Mouse (Mus musculus) layer of hippocampus, adult 2 months (tissue): ENCODE measurements around the gene Cdkn1c. TPM values are rescaled to one million over a fixed set of nuclear protein-coding genes. Genes with fewer than 3 reads are reported as not detected.

ENCODE experiments used
- DNase-seq, 2 experiments: peaks; one replicate each; pipeline ENCODE4 v3.0.0; 2022; ENCODE audit warnings: low spot score in 2 of 2
- H3K27ac ChIP-seq: fragments of 200-600 bp; 2 replicates; pipeline ENCODE4 v1.8.1; 2022
- H3K4me3 ChIP-seq: fragments of 200-600 bp; 2 replicates; pipeline ENCODE4 v1.8.1; 2022; ENCODE audit warnings: mild to moderate bottlenecking
- CTCF ChIP-seq: fragments of 200-600 bp; conservative IDR thresholded peaks from 2 replicates; pipeline ENCODE4 v1.8.1; 2022; ENCODE audit warnings: antibody characterized with exemption, mild to moderate bottlenecking, moderate library complexity
- total RNA-seq, 2 experiments: library from RNA; stranded (reverse); gene quantifications; 2 replicates each; pipeline ENCODE4 v1.2.3; 2021

Gene Cdkn1c
- total RNA-seq, 2 experiments from 2014 or later = 2.5 to 6.7 TPM

- DNase-seq = no peak
- peak overlapping the region; percentile 41 for H3K4me3 ChIP-seq
- no peak overlapping the region for H3K27ac ChIP-seq
- no peak for TF ChIP-seq CTCF
Observed at GRCm38 (mm10) chr7:143464811-143465560, 4.1 kb upstream of the Cdkn1c start.

- no peak overlapping the region for H3K4me3 ChIP-seq
- peak; percentile 97 for TF ChIP-seq CTCF
- peak; percentile 59 to 74 for DNase-seq
- H3K27ac ChIP-seq = no peak overlapping the region
Observed at GRCm38 (mm10) chr7:143463865-143464415, 3.1 kb upstream of the Cdkn1c start.

GRCm38 (mm10) chr7:143462516-143462915 is 1.7 kb upstream of the Cdkn1c start:
- no peak for DNase-seq
- no peak for TF ChIP-seq CTCF
- Histone ChIP-seq H3K27ac (no peak overlapping the region), H3K4me3 (no peak overlapping the region)

- DNase-seq = no peak
- TF ChIP-seq CTCF = no peak
- Histone ChIP-seq H3K4me3 (no peak overlapping the region), H3K27ac (no peak overlapping the region)
Observed at GRCm38 (mm10) chr7:143461920-143462319, 1.1 kb upstream of the Cdkn1c start.

GRCm38 (mm10) chr7:143461294-143461870 is 532 bp upstream of the Cdkn1c start:
- H3K4me3 ChIP-seq = peak overlapping the region; percentile 54
- no peak for TF ChIP-seq CTCF
- H3K27ac ChIP-seq = 0 out of 2 replicates have a peak overlapping the region, but pooled peaks have one; percentile 37
- no peak for DNase-seq

- DNase-seq = no peak
- TF ChIP-seq CTCF = no peak
- peak overlapping the region; percentile 54 for H3K4me3 ChIP-seq
- H3K27ac ChIP-seq = no peak overlapping the region
Observed at GRCm38 (mm10) chr7:143460217-143460834, 524 bp downstream of the Cdkn1c start.

- Histone ChIP-seq H3K4me3 (peak overlapping the region; percentile 43), H3K27ac (no peak overlapping the region)
- no peak for TF ChIP-seq CTCF
- no peak for DNase-seq
Observed at GRCm38 (mm10) chr7:143459332-143460211, 1.3 kb downstream of the Cdkn1c start.

- H3K4me3 ChIP-seq = peak overlapping the region; percentile 43
- no peak for TF ChIP-seq CTCF
- H3K27ac ChIP-seq = no peak overlapping the region
- DNase-seq = no peak
Observed at GRCm38 (mm10) chr7:143458963-143459331, 1.9 kb downstream of the Cdkn1c start.

- no peak overlapping the region for H3K27ac ChIP-seq
- DNase-seq = no peak
- H3K4me3 ChIP-seq = no peak overlapping the region
- no peak for TF ChIP-seq CTCF
Observed at GRCm38 (mm10) chr7:143447130-143447529, 13.7 kb downstream of the Cdkn1c start.

GRCm38 (mm10) chr7:143445651-143446460 is 15.0 kb downstream of the Cdkn1c start:
- no peak for DNase-seq
- peak; percentile 37; the same call in 1 of the 2 replicates for TF ChIP-seq CTCF
- Histone ChIP-seq H3K27ac (no peak overlapping the region), H3K4me3 (peak overlapping the region; percentile 40; the same call in 1 of the 2 replicates)

- H3K27ac ChIP-seq = no peak overlapping the region
- peak overlapping the region; percentile 40; the same call in 1 of the 2 replicates for H3K4me3 ChIP-seq
- DNase-seq = no peak
- no peak for TF ChIP-seq CTCF
Observed at GRCm38 (mm10) chr7:143444955-143445648, 15.7 kb downstream of the Cdkn1c start.
